Mouse (Mus musculus): ENCODE data around the gene Lepr.

DNA sequence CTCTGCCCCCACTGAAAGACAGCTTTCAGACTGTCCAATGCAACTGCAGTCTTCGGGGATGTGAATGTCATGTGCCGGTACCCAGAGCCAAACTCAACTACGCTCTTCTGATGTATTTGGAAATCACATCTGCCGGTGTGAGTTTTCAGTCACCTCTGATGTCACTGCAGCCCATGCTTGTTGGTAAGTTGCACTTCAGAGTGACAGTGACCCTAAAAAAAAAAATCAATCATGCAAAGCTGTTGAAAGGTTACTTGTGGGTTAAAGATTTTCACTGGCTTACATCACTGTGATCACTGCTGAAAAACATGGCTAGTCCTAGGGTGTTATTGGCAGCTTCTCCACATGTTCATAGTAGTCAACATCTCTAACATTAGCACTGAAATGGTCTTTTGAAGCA lies 28.3 kb downstream of the Lepr start:
- no peak for TF ChIP-seq CTCF (IDR thresholded peaks at IDR 0.05; ENCODE audit: insufficient read depth, low read depth, low read length)
- no peak for TF ChIP-seq POLR2A (IDR thresholded peaks at IDR 0.05; ENCODE audit: insufficient read depth, low read depth, low read length)

All from olfactory bulb, adult 2 months (tissue).